Mouse (Mus musculus): ENCODE measurements around the gene Adgrf3.
"Not testable (repeated sequence)": the region's sequence is repeated elsewhere in the genome, so short reads cannot be mapped to it uniquely, and the experiment has no call there.

Gene Adgrf3

GRCm38 (mm10) chr5:30205493-30205892 is at the start of gene Adgrf3:
Gene Adgrf3 (minus strand): TSS chr5:30205722.
- no peak for DNase-seq

DNA sequence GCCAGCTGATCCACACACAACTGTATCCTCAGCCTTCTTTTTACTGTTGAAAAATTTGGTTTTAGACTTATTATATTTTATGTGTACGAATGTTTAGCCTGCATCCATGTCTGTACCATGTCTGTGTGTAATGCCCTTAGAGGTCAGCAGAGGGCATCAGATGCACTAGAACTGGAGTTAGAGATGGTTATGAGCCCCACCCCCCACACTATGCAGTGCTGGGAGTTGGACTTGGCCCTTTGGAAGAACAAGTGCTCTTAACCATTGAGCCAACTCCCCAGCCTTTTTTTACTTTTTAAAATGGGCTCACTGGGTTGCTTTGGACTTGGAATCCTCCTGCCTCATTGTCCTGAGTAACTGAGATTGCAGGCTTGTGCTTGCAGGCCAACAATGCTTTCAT is 42.1 kb upstream of the Adgrf3 start:
- DNase-seq, result no peak

GRCm38 (mm10) chr5:30245861-30246416 is 40.4 kb upstream of the Adgrf3 start:
- no peak for DNase-seq

DNA sequence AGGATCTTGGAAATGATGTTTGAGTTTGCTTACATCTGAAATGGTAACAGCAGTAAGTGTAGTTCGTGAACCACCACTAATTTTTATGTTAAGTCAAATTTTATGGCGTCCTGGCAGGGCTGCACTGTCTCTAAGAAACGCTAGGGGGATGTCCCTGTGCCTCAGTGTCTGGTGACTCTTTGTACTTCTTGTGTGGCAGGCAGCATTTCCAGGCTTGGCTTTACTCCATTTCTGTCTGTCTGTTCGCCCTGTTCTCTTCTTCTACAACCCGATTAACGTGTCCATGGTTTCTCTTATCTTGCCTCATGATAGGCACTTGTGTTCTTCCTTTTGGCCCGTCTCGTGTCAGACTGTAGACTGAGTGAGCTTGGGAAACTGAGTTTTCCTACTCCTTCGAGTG is 38.2 kb upstream of the Adgrf3 start:
- no peak for DNase-seq

DNA sequence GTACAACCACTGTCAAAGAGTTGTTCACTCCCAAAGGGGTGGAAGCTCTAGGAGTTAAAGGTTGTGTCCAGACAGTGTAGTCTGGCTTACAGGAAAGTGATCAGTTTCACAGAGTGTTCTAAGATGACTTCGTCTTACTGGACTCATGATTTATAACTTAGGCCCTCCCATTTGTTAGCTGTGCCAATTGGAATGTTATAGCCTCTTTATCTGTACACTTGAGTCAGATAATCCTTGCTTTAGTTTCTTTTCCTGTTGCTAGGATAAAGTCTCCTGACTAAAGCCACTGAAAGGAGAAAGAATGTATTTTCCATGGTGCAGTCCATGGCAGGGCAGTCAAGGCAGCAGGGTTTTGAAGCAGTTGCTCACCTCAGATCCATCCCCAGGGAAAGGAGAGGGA is 36.9 kb upstream of the Adgrf3 start:
- no peak for DNase-seq

DNA sequence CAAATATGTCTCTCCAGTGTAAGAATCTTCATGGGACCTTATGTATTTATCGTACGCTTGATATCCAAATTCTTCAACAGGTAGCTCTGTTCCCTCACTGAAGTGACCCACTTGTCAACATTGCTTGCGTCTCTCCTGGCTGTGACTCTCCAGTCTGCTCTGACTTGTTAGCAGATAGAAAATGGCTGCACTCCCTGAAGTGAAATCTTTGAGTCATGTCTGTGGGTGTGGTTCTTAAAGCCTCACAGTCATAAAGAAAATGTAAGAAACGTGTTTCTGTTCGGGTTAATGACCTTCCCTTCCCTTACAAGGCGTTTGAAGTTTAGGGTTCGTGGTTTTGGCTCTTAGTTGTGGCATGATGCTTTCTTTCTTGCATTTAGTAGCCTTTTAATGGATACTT is 35.0 kb upstream of the Adgrf3 start:
- DNase-seq, result no peak

- DNase-seq, result no peak
Measured at GRCm38 (mm10) chr5:30238533-30238932, 33.0 kb upstream of the Adgrf3 start.

DNA sequence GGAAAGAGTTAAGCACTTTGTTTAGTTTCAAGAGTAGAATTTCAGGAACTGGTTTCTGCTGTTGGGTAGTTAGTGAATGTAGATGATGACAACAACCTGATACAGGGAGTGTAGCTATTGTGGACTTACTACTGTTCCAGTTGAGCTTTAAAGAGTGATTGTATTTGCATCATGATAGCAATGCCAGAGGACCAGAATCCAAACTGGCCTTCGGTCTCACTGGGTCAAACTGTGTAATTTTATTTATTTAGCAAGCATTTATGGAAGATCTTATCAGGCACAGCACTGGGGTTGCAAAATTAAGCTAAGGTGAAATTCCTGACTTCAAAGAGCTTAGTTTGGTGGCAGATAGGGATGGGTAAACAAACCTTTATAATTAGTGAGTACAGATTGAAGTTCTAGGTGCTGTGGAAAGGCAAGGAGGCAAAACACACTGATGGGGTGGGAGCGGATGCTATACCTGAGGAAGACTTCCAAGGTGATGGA is 30.2 kb upstream of the Adgrf3 start:
- DNase-seq, result no peak

DNA sequence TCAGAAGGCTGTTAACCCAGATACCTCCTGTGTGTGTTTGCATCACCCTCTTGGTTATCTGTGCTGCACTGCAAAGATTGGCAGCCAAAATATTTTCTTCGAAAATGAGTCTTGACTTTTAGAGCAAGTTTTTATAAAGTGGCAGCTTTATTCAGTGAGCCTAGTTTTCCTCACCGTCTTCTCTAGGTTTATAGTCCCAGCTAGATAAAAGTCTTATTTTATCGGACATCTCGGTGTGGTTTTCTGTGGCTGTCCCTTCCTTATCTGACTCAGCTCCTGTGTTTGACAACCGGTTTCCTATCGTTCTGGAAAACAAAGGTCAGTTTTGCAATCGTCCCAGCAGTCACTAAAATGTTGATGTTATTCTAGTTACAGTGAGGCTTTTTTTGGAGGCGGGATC is 28.5 kb upstream of the Adgrf3 start:
- no peak for DNase-seq

- peak; percentile 12 for DNase-seq
Measured at GRCm38 (mm10) chr5:30233042-30233441, 27.5 kb upstream of the Adgrf3 start.

GRCm38 (mm10) chr5:30232271-30232971 is 26.9 kb upstream of the Adgrf3 start, which contains the start of gene Selenoi:
Gene Selenoi (plus strand): TSS chr5:30232581.
- peak; percentile 99 for DNase-seq

DNA sequence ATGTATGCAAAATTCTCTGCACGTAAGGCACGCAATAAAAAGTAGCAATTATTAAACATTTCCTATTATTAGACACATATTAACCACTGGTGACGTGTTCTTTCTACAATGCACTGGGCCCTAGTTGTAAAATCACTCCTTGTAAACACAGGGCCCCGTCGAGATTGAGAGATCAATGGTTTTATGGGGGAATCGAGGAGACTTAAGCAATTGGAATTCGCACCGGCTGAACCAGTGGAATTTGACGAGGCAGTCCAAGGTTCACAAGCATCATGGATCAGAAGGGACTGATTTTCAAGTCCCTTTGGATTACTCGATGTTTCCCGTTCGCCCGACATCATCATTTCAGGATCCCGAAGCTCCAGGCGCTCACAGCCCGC is 26.4 kb upstream of the Adgrf3 start:
- DNase-seq, result no peak

GRCm38 (mm10) chr5:30230901-30231300 is 25.4 kb upstream of the Adgrf3 start:
- DNase-seq, result no peak

- no peak for DNase-seq
Measured at GRCm38 (mm10) chr5:30222681-30223080, 17.2 kb upstream of the Adgrf3 start.

- DNase-seq, result no peak
Measured at GRCm38 (mm10) chr5:30220666-30221065, 15.1 kb upstream of the Adgrf3 start.

- no peak for DNase-seq
Measured at GRCm38 (mm10) chr5:30219715-30220114, 14.2 kb upstream of the Adgrf3 start.

DNA sequence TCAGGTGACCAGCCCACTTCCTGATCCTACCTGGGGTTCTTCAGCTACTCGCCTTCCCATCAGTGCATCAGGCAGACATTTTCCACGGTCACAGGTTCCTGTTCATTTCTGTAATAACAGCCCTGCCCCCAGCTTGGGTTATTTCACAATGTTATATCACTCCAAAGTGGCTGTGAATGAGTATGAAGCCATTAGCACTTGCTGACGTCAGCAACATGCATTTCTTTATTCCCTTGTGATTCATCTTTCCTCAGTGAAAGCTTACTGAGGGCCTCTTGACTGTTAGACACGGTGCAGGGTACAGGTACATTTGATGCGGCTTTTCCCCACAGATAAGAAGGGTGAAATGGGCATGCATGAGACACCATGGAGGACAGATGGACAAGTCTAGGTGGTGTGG is 10.4 kb upstream of the Adgrf3 start:
- no peak for DNase-seq

GRCm38 (mm10) chr5:30214889-30215288 is 9.4 kb upstream of the Adgrf3 start:
- DNase-seq, result peak; percentile 30

- not testable (repeated sequence) for DNase-seq
Measured at GRCm38 (mm10) chr5:30210758-30211157, 5.2 kb upstream of the Adgrf3 start.

GRCm38 (mm10) chr5:30207276-30207675 is 1.8 kb upstream of the Adgrf3 start:
- no peak for DNase-seq

- no peak for DNase-seq
Measured at GRCm38 (mm10) chr5:30205034-30205433, 488 bp downstream of the Adgrf3 start.

DNA sequence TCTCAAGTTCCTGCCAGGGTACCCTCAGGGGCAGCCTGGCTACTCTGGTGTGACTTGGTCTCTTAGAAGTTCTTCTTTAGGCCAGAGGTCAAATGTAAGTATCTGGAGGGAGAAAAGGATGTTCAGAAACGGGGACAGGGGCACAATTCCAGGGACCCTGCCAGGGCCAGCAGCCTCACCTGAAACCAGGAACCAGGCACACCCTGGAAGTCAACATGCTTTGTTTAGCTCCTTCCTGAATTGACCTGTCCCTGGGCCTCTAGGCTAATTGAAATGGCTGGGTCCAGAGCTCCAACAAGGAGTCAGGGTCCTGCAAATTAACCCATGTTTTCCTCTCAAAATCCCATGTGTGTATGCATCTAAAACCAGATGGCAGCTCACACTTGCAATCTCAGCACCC is 1.1 kb downstream of the Adgrf3 start:
- no peak for DNase-seq

DNA sequence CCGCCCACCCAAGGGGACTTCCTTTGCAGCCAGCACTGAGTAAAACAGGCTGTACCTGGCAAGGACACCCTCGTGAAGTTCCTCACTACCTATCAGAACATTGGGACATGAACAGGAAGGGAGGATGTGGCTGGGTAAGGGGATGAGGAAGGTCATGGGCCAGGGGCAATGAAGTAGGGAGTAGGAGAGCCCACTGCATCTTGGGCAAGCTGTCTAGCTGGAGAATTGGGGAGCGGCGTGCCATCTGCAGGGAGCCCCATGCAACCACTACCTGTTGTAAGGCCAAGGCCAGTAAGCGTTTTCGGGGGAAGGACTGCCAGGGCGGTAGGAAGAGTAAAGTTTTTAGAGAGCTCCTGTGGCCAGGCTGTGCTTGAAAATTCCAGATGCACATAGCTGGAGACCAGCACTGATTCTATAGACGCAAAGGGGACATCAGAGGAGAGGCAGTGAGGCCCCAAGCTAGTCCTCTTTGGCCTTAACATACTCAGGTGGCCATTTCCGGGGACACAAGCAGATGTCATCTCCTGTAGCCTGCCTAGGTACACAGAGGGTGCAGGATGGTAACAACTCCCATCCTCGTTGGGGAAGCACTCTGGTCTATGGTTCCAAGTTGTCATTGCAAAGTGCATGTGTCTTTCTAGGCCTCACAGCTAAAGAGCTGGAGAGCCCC is 2.2 kb downstream of the Adgrf3 start:
- no peak for DNase-seq

GRCm38 (mm10) chr5:30202221-30202620 is 3.3 kb downstream of the Adgrf3 start:
- DNase-seq, result no peak
